Mouse (Mus musculus): ENCODE data around the gene Lsm4. TPM values are rescaled to one million over a fixed set of nuclear protein-coding genes. Genes with fewer than 3 reads are reported as not detected.

The Lsm4 gene
- polyA plus RNA-seq (2016; fragmentation: Nextera tagmentation; extraction: Ambion mirVana), result 335 and 339 TPM in 2 replicates

- under 1% methylated on average over 60 of the region's 60 CpGs for WGBS
- no peaks in the 10 kb centered on the region for H3K27me3 ChIP-seq
- H3K9me3 ChIP-seq, result no peaks in the 10 kb centered on the region
- peak; percentile 96 for ATAC-seq (ENCODE audit: insufficient number of reproducible peaks, insufficient read depth, low FRiP score, low TSS enrichment, low read depth)
- H3K4me3 ChIP-seq (replicated peaks), result peak within 1 kb of the TSS; percentile 64
- peak within 1 kb of the TSS; percentile 65 for H3K9ac ChIP-seq (replicated peaks)
- peaks cover 16% of the 10 kb centered on the region for H3K36me3 ChIP-seq
- H3K4me2 ChIP-seq, result peak within 1 kb of the TSS; percentile 77
- peaks cover 14% of the 10 kb centered on the region for H3K4me1 ChIP-seq (replicated peaks)
- peak within 1 kb of the TSS; percentile 90 for H3K27ac ChIP-seq
Observed at GRCm38 (mm10) chr8:70673079-70673856, at the start of gene Lsm4. Gene Lsm4 (plus strand): TSS chr8:70673248.

DNA sequence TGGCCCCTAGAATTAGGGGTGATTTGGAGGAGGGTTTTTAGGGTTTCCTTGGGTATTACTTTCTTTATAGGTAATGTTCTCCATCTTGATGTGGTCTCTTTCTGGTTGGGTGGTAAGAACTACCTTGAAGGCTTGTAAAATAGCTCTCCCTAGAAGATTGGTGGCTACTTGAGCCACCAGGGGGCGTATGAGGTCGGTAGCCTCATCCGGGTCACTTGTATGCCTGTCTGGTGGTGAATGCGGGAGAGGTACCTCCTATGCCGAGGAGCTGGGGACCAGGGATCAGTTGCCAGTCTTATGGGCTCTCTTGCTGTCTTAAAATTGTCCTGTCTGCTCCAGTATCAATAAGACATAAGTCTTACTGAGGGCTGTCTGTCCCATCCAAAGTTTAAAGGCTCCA is 47.9 kb upstream of the Lsm4 start:
- H3K36me3 ChIP-seq, result no peaks in the 10 kb centered on the region
- H3K4me3 ChIP-seq (replicated peaks), result no peak overlapping the region
- no peak for ATAC-seq (ENCODE audit: insufficient number of reproducible peaks, insufficient read depth, low FRiP score, low TSS enrichment, low read depth)
- 20% methylated on average over 5 of the region's 5 CpGs for WGBS
- H3K4me1 ChIP-seq (replicated peaks), result peaks cover 14% of the 10 kb centered on the region
- 0 out of 2 replicates have a peak overlapping the region, but pooled peaks have one; percentile 53 for H3K27ac ChIP-seq
- H3K4me2 ChIP-seq, result peak overlapping the region; percentile 19
- no peaks in the 10 kb centered on the region for H3K9me3 ChIP-seq
- no peak overlapping the region for H3K9ac ChIP-seq (replicated peaks)
- H3K27me3 ChIP-seq, result peaks cover 29% of the 10 kb centered on the region

- Histone ChIP-seq H3K4me3 (replicated peaks) (no peak overlapping the region), H3K36me3 (no peaks in the 10 kb centered on the region), H3K27ac (no peak overlapping the region), H3K27me3 (peaks cover 25% of the 10 kb centered on the region), H3K9ac (replicated peaks) (no peak overlapping the region), H3K4me1 (replicated peaks) (peaks cover 29% of the 10 kb centered on the region), H3K4me2 (no peak overlapping the region), H3K9me3 (no peaks in the 10 kb centered on the region)
- WGBS, result 89% methylated on average over 5 of the region's 5 CpGs
- ATAC-seq (ENCODE audit: insufficient number of reproducible peaks, insufficient read depth, low FRiP score, low TSS enrichment, low read depth), result no peak
Observed at GRCm38 (mm10) chr8:70627041-70627440, 46.0 kb upstream of the Lsm4 start.

- peak overlapping the region; percentile 73 for H3K4me2 ChIP-seq
- peaks cover 33% of the 10 kb centered on the region for H3K4me1 ChIP-seq (replicated peaks)
- 56% methylated on average over 7 of the region's 7 CpGs for WGBS
- H3K9me3 ChIP-seq, result no peaks in the 10 kb centered on the region
- no peaks in the 10 kb centered on the region for H3K36me3 ChIP-seq
- peak overlapping the region; percentile 59 for H3K9ac ChIP-seq (replicated peaks)
- H3K27ac ChIP-seq, result 0 out of 2 replicates have a peak overlapping the region, but pooled peaks have one; percentile 53
- ATAC-seq (ENCODE audit: insufficient number of reproducible peaks, insufficient read depth, low FRiP score, low TSS enrichment, low read depth), result no peak
- H3K4me3 ChIP-seq (replicated peaks), result peak overlapping the region; percentile 54
- H3K27me3 ChIP-seq, result peaks cover 23% of the 10 kb centered on the region
Observed at GRCm38 (mm10) chr8:70628986-70629490, 44.0 kb upstream of the Lsm4 start.

GRCm38 (mm10) chr8:70629574-70630531 is 43.2 kb upstream of the Lsm4 start:
- ATAC-seq (ENCODE audit: insufficient number of reproducible peaks, insufficient read depth, low FRiP score, low TSS enrichment, low read depth), result peak; percentile 83
- peak overlapping the region; percentile 59 for H3K9ac ChIP-seq (replicated peaks)
- H3K36me3 ChIP-seq, result no peaks in the 10 kb centered on the region
- H3K4me2 ChIP-seq, result peak overlapping the region; percentile 73
- peaks cover 23% of the 10 kb centered on the region for H3K27me3 ChIP-seq
- peak overlapping the region; percentile 53 for H3K27ac ChIP-seq
- H3K4me3 ChIP-seq (replicated peaks), result peak overlapping the region; percentile 54
- no peaks in the 10 kb centered on the region for H3K9me3 ChIP-seq
- peaks cover 38% of the 10 kb centered on the region for H3K4me1 ChIP-seq (replicated peaks)
- 1% methylated on average over 60 of the region's 60 CpGs for WGBS

- peaks cover 34% of the 10 kb centered on the region for H3K4me1 ChIP-seq (replicated peaks)
- H3K27ac ChIP-seq, result no peak overlapping the region
- 0 out of 2 replicates have a peak overlapping the region, but pooled peaks have one; percentile 54 for H3K4me3 ChIP-seq (replicated peaks)
- 13% methylated on average over 22 of the region's 22 CpGs for WGBS
- 0 out of 2 replicates have a peak, but pooled peaks have one; percentile 38 for ATAC-seq (ENCODE audit: insufficient number of reproducible peaks, insufficient read depth, low FRiP score, low TSS enrichment, low read depth)
- no peaks in the 10 kb centered on the region for H3K9me3 ChIP-seq
- no peak overlapping the region; the same call in 1 of the 2 replicates for H3K9ac ChIP-seq (replicated peaks)
- peaks cover 23% of the 10 kb centered on the region for H3K27me3 ChIP-seq
- no peaks in the 10 kb centered on the region for H3K36me3 ChIP-seq
- peak overlapping the region; percentile 73 for H3K4me2 ChIP-seq
Observed at GRCm38 (mm10) chr8:70630532-70631381, 42.3 kb upstream of the Lsm4 start.

GRCm38 (mm10) chr8:70631436-70631835 is 41.6 kb upstream of the Lsm4 start:
- H3K27me3 ChIP-seq, result peaks cover 23% of the 10 kb centered on the region
- H3K9ac ChIP-seq (replicated peaks), result no peak overlapping the region
- H3K4me2 ChIP-seq, result no peak overlapping the region
- peaks cover 38% of the 10 kb centered on the region for H3K4me1 ChIP-seq (replicated peaks)
- no peak for ATAC-seq (ENCODE audit: insufficient number of reproducible peaks, insufficient read depth, low FRiP score, low TSS enrichment, low read depth)
- 17% methylated on average over 24 of the region's 24 CpGs for WGBS
- no peaks in the 10 kb centered on the region for H3K36me3 ChIP-seq
- H3K9me3 ChIP-seq, result no peaks in the 10 kb centered on the region
- H3K27ac ChIP-seq, result no peak overlapping the region
- no peak overlapping the region for H3K4me3 ChIP-seq (replicated peaks)

- WGBS, result 68% methylated on average over 6 of the region's 6 CpGs
- peak within 1 kb of the TSS; percentile 23; the same call in 1 of the 2 replicates for H3K9ac ChIP-seq (replicated peaks)
- no peak for ATAC-seq (ENCODE audit: insufficient number of reproducible peaks, insufficient read depth, low FRiP score, low TSS enrichment, low read depth)
- no peak within 1 kb of the TSS for H3K27ac ChIP-seq
- no peaks in the 10 kb centered on the region for H3K9me3 ChIP-seq
- no peak within 1 kb of the TSS for H3K4me3 ChIP-seq (replicated peaks)
- peaks cover 23% of the 10 kb centered on the region for H3K27me3 ChIP-seq
- H3K4me2 ChIP-seq, result no peak within 1 kb of the TSS
- H3K36me3 ChIP-seq, result no peaks in the 10 kb centered on the region
- peaks cover 48% of the 10 kb centered on the region for H3K4me1 ChIP-seq (replicated peaks)
Observed at GRCm38 (mm10) chr8:70632346-70632892, 40.6 kb upstream of the Lsm4 start, which contains the start of gene Gdf15. Gene Gdf15 (minus strand): TSS chr8:70632456.

- Histone ChIP-seq H3K4me1 (replicated peaks) (peaks cover 51% of the 10 kb centered on the region), H3K27me3 (peaks cover 23% of the 10 kb centered on the region), H3K36me3 (no peaks in the 10 kb centered on the region), H3K9me3 (no peaks in the 10 kb centered on the region), H3K4me3 (replicated peaks) (no peak overlapping the region), H3K9ac (replicated peaks) (no peak overlapping the region), H3K27ac (no peak overlapping the region), H3K4me2 (no peak overlapping the region)
- no peak for ATAC-seq (ENCODE audit: insufficient number of reproducible peaks, insufficient read depth, low FRiP score, low TSS enrichment, low read depth)
- WGBS, result 67% methylated on average over 6 of the region's 6 CpGs
Observed at GRCm38 (mm10) chr8:70634066-70634465, 39.0 kb upstream of the Lsm4 start.

DNA sequence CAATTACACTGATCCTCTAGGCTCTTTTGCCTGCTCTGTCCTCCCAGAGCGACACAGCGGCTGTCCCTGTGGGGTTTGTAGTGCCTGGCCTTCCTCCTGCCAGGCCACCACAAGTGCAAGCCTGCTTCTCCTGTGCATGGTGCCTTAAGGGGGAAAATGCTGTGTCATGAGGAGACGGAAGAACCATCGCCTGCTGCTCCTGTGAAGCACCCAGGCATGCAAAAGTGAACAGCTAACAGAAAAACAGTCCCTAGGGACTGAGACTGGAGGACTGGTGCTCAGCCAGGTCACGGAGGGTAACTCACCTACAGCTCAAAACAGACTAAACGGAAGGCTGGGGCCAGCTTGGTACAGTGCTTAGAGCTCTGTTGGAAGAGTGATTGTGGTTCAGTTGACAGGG is 37.5 kb upstream of the Lsm4 start:
- H3K27me3 ChIP-seq, result peaks cover 23% of the 10 kb centered on the region
- 77% methylated on average over 6 of the region's 6 CpGs for WGBS
- no peak overlapping the region for H3K4me3 ChIP-seq (replicated peaks)
- no peak overlapping the region for H3K4me2 ChIP-seq
- H3K9me3 ChIP-seq, result no peaks in the 10 kb centered on the region
- no peak for ATAC-seq (ENCODE audit: insufficient number of reproducible peaks, insufficient read depth, low FRiP score, low TSS enrichment, low read depth)
- H3K36me3 ChIP-seq, result no peaks in the 10 kb centered on the region
- H3K9ac ChIP-seq (replicated peaks), result no peak overlapping the region
- peaks cover 38% of the 10 kb centered on the region for H3K4me1 ChIP-seq (replicated peaks)
- H3K27ac ChIP-seq, result no peak overlapping the region

Measured in limb, embryonic 12.5 days (tissue).